Mouse (Mus musculus): ENCODE measurements around the gene Cadps.

DNA sequence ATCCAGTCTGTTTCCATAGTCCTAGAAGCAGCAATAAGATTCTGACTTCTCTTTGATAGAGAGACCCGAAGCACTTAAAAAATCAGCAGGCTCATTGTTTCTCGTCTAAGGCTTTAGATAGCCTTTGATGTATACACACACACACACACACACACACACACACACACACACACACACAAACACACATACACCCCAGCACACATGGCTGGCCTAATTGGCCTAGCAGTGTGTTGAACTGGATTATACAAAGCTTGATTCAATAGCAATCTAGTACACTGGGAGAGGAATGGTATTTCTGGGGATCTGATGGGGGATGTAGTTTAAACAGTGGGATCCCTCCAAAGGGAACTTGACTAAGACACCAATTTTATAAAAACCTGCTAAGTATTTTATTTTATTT is 381.9 kb downstream of the Cadps start:
- TF ChIP-seq CTCF (IDR thresholded peaks at IDR 0.05; ENCODE audit: low read depth), result no peak
- no peak for TF ChIP-seq EP300 (IDR thresholded peaks at IDR 0.05; ENCODE audit: low read depth)

Measured in liver, postnatal 0 days (tissue).